Mouse (Mus musculus): ENCODE measurements around the gene Itgb2.

Itgb2 gene

GRCm38 (mm10) chr10:77587091-77587775 lies 57.2 kb downstream of the Itgb2 start:
- DNase-seq (ENCODE audit: low read depth, low spot score), result no peak

- DNase-seq (ENCODE audit: low read depth, low spot score), result no peak
Measured at GRCm38 (mm10) chr10:77588036-77588435, 58.0 kb downstream of the Itgb2 start.

GRCm38 (mm10) chr10:77589117-77589516 lies 59.1 kb downstream of the Itgb2 start:
- no peak for DNase-seq (ENCODE audit: low read depth, low spot score)

- DNase-seq (ENCODE audit: low read depth, low spot score), result no peak
Measured at GRCm38 (mm10) chr10:77589749-77590148, 59.7 kb downstream of the Itgb2 start.

- peak; percentile 83 for DNase-seq (ENCODE audit: low read depth, low spot score)
Measured at GRCm38 (mm10) chr10:77590812-77591211, 60.8 kb downstream of the Itgb2 start.

GRCm38 (mm10) chr10:77591546-77591945 lies 61.5 kb downstream of the Itgb2 start:
- no peak for DNase-seq (ENCODE audit: low read depth, low spot score)

DNA sequence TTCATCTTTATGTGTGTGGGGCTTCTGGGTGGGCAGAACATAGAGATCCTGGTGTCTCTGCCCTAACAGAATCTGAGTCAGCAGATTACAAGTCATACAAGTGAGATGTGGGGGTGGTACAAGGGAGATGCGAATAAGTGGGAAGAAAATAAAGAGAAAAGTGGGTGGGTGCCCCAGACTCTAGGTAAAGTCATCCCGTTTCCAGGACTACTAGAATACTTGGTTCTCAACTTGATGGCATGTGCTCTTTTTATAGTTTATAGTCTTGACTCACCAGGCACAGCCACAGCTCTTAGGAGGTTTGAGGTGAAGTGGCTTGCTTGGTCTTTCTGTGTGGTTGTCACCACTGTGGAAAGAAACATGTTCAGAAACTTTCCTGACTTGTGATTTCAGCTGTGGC lies 66.0 kb downstream of the Itgb2 start:
- no peak for DNase-seq (ENCODE audit: low read depth, low spot score)

DNA sequence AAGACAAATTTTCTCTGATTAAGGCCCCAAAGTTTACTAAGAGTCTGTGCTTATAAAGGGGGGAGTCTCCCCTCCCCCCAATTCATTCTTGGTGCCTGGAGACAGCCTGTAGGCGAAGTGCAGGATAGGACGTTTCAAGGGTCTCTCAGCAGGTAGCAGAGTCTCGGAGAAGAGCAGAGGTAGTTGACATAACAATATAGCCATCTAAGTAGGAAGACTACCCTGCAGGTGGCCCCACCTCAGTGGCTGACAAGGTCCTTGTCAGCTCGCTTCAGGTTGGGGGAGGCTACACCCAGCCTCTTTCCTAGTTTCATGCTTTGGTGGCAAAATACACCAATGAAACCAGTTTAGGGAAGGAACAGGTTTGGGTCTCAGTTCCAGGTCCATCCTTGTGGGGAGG lies 73.0 kb downstream of the Itgb2 start:
- DNase-seq (ENCODE audit: low read depth, low spot score), result no peak

GRCm38 (mm10) chr10:77604111-77604510 lies 74.1 kb downstream of the Itgb2 start:
- no peak for DNase-seq (ENCODE audit: low read depth, low spot score)

GRCm38 (mm10) chr10:77604958-77605357 lies 74.9 kb downstream of the Itgb2 start:
- DNase-seq (ENCODE audit: low read depth, low spot score), result peak; percentile 32

- DNase-seq (ENCODE audit: low read depth, low spot score), result peak; percentile 72
Measured at GRCm38 (mm10) chr10:77605368-77605767, 75.3 kb downstream of the Itgb2 start.

- peak; percentile 97 for DNase-seq (ENCODE audit: low read depth, low spot score)
Measured at GRCm38 (mm10) chr10:77605908-77606826, 76.1 kb downstream of the Itgb2 start, which contains the start of the genes Sumo3 and Gm49325. Gene Sumo3, plus strand, starts transcription at chr10:77606097. Gene Gm49325, plus strand, starts transcription at chr10:77606197.

GRCm38 (mm10) chr10:77606855-77607254 lies 76.8 kb downstream of the Itgb2 start:
- DNase-seq (ENCODE audit: low read depth, low spot score), result peak; percentile 79

GRCm38 (mm10) chr10:77607441-77607840 lies 77.4 kb downstream of the Itgb2 start:
- DNase-seq (ENCODE audit: low read depth, low spot score), result no peak

DNA sequence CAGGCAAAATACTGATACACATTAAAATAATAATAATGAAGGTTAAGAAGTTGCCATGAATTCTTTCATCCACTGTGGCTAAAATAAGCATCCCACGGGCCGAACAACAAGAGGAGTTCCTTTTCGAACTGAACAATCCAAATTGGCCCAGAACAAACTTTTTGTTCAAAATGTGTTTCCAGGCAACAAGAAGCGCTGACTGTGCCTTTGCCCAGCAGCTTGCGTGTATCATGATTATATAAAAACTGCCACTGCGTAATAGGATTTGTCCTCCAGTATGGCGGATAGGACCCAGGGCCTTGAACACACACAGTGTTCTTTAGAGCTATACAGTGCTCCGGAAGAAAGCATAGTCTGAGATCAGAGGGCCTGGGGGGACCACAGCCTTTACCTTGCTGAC lies 78.5 kb downstream of the Itgb2 start:
- DNase-seq (ENCODE audit: low read depth, low spot score), result no peak

DNA sequence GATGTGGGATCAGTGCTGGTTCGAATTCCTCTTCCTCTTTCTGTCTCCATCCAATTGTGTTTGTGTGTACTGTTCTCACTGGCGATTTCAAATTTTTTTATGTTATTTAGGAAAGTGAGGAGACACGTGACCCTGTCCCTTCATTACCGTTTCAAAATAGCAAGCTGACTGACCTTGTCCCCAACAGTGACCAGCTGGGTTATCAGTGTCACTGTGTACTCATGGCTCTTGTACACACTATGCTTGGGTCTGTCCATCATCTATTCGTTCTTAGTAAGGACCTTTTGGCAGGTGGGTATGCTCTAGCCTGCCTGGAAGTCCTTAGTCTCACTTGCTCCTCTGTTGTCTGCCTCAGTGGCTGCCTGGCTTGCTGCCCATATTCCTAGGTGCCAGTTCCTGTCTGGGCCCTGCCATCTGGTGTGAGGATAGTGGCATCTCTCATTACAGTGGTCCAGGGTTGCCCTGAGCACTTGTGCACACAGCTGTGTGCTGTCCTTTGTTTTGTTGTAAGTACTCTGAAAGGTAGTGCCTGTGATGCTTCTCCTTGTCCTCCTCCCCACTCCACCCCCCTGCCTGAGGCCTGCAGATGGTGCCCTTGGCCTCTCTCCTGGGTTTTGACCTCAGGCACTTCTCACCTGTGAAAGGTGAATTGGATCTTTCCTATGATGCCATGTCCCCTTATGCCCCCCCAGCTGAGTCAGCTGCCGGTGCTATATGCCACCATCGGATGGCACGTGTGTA lies 80.3 kb downstream of the Itgb2 start:
- DNase-seq (ENCODE audit: low read depth, low spot score), result no peak

- DNase-seq (ENCODE audit: low read depth, low spot score), result no peak
Measured at GRCm38 (mm10) chr10:77613409-77613808, 83.4 kb downstream of the Itgb2 start.

Measured in CD4-positive helper T cell, adult 2 months (primary cell).